Mouse (Mus musculus): ENCODE measurements around the gene Scn8a. TPM values are rescaled to one million over a fixed set of nuclear protein-coding genes. Genes with fewer than 3 reads are reported as not detected.
A peak's percentile ranks its signal among the peaks of the same experiment; 100 is the strongest.
"Not testable (repeated sequence)": the region's sequence is repeated elsewhere in the genome, so short reads cannot be mapped to it uniquely, and the experiment has no call there.

Gene Scn8a
- 1.3 and 2.6 TPM in 2 replicates for polyA plus RNA-seq (2014; fragmentation: Nextera tagmentation; extraction: Ambion mirVana)

- Histone ChIP-seq H3K9me3 (ENCODE audit: low read depth, low read length) (no peaks in the 10 kb centered on the region), H3K9ac (peak within 1 kb of the TSS; percentile 40), H3K27me3 (ENCODE audit: insufficient read depth, low read length) (peaks cover 51% of the 10 kb centered on the region), H3K4me2 (peak within 1 kb of the TSS; percentile 80), H3K27ac (ENCODE audit: low read depth) (no peak within 1 kb of the TSS), H3K4me3 (ENCODE audit: low read depth, low read length) (peak within 1 kb of the TSS; percentile 62), H3K4me1 (ENCODE audit: insufficient read depth) (no peaks in the 10 kb centered on the region), H3K36me3 (ENCODE audit: insufficient read depth) (no peaks in the 10 kb centered on the region)
- DNase-seq (no peak), ATAC-seq (ENCODE audit: insufficient read depth) (no peak)
- 67% methylated on average over 7 of the region's 7 CpGs for WGBS
- TF ChIP-seq CTCF (IDR thresholded peaks at IDR 0.05; ENCODE audit: low read depth) = no peak
Observed at GRCm38 (mm10) chr15:100869558-100869957, at the start of gene Scn8a. Gene Scn8a (plus strand): TSS chr15:100869858.

- no peak for ATAC-seq (ENCODE audit: insufficient read depth)
Observed at GRCm38 (mm10) chr15:100821824-100822223, 47.8 kb upstream of the Scn8a start.

GRCm38 (mm10) chr15:100822370-100822769 is 47.3 kb upstream of the Scn8a start:
- ATAC-seq (ENCODE audit: insufficient read depth); H3K4me1 ChIP-seq (ENCODE audit: insufficient read depth); H3K4me2 ChIP-seq; H3K36me3 ChIP-seq (ENCODE audit: insufficient read depth); DNase-seq; H3K27ac ChIP-seq (ENCODE audit: low read depth); H3K9ac ChIP-seq; H3K9me3 ChIP-seq (ENCODE audit: low read depth, low read length); H3K4me3 ChIP-seq (ENCODE audit: low read depth, low read length): not testable (repeated sequence)
- H3K27me3 ChIP-seq (ENCODE audit: insufficient read depth, low read length) = peaks cover 21% of the 10 kb centered on the region
- WGBS = 58% methylated on average over 4 of the region's 4 CpGs

More at GRCm38 (mm10) chr15:100821824-100822223, 47.8 kb upstream of the Scn8a start:
- DNase-seq = no peak
- no peak overlapping the region for H3K4me3 ChIP-seq (ENCODE audit: low read depth, low read length)
- no peak overlapping the region for H3K9ac ChIP-seq
- TF ChIP-seq CTCF (IDR thresholded peaks at IDR 0.05; ENCODE audit: low read depth) = peak; percentile 24; the same call in 1 of the 2 replicates
- no peaks in the 10 kb centered on the region; the same call in 1 of the 2 replicates for H3K9me3 ChIP-seq (ENCODE audit: low read depth, low read length)
- no peaks in the 10 kb centered on the region for H3K36me3 ChIP-seq (ENCODE audit: insufficient read depth)
- H3K4me2 ChIP-seq = no peak overlapping the region
- H3K4me1 ChIP-seq (ENCODE audit: insufficient read depth) = no peaks in the 10 kb centered on the region
- H3K27me3 ChIP-seq (ENCODE audit: insufficient read depth, low read length) = peaks cover 21% of the 10 kb centered on the region
- no peak overlapping the region for H3K27ac ChIP-seq (ENCODE audit: low read depth)
- WGBS = 48% methylated on average over 8 of the region's 8 CpGs

GRCm38 (mm10) chr15:100825249-100825856 is 44.3 kb upstream of the Scn8a start:
- DNase-seq (no peak), ATAC-seq (ENCODE audit: insufficient read depth) (no peak)
- H3K27me3 ChIP-seq (ENCODE audit: insufficient read depth, low read length) = peaks cover 21% of the 10 kb centered on the region
- peak overlapping the region; percentile 18; the same call in 1 of the 2 replicates for H3K4me2 ChIP-seq
- H3K4me3 ChIP-seq (ENCODE audit: low read depth, low read length) = no peak overlapping the region
- TF ChIP-seq CTCF (IDR thresholded peaks at IDR 0.05; ENCODE audit: low read depth) = no peak
- no peak overlapping the region for H3K27ac ChIP-seq (ENCODE audit: low read depth)
- H3K9me3 ChIP-seq (ENCODE audit: low read depth, low read length) = no peaks in the 10 kb centered on the region
- 17% methylated on average over 26 of the region's 26 CpGs for WGBS
- H3K36me3 ChIP-seq (ENCODE audit: insufficient read depth) = no peaks in the 10 kb centered on the region
- H3K4me1 ChIP-seq (ENCODE audit: insufficient read depth) = no peaks in the 10 kb centered on the region
- no peak overlapping the region for H3K9ac ChIP-seq

- Histone ChIP-seq H3K36me3 (ENCODE audit: insufficient read depth) (no peaks in the 10 kb centered on the region), H3K4me3 (ENCODE audit: low read depth, low read length) (no peak overlapping the region), H3K9me3 (ENCODE audit: low read depth, low read length) (no peaks in the 10 kb centered on the region), H3K27me3 (ENCODE audit: insufficient read depth, low read length) (peaks cover 21% of the 10 kb centered on the region), H3K9ac (no peak overlapping the region), H3K27ac (ENCODE audit: low read depth) (no peak overlapping the region), H3K4me2 (no peak overlapping the region), H3K4me1 (ENCODE audit: insufficient read depth) (no peaks in the 10 kb centered on the region)
- WGBS = 82% methylated on average over 8 of the region's 8 CpGs
- ATAC-seq (ENCODE audit: insufficient read depth) (no peak), DNase-seq (no peak)
- no peak for TF ChIP-seq CTCF (IDR thresholded peaks at IDR 0.05; ENCODE audit: low read depth)
Observed at GRCm38 (mm10) chr15:100826076-100826475, 43.6 kb upstream of the Scn8a start.

GRCm38 (mm10) chr15:100829775-100830174 is 39.9 kb upstream of the Scn8a start:
- ATAC-seq (ENCODE audit: insufficient read depth) = no peak
- no peak overlapping the region for H3K9ac ChIP-seq
- no peaks in the 10 kb centered on the region for H3K4me1 ChIP-seq (ENCODE audit: insufficient read depth)
- 81% methylated on average over 9 of the region's 9 CpGs for WGBS
- H3K27me3 ChIP-seq (ENCODE audit: insufficient read depth, low read length) = peaks cover 15% of the 10 kb centered on the region
- no peak for DNase-seq
- no peak overlapping the region for H3K4me3 ChIP-seq (ENCODE audit: low read depth, low read length)
- H3K4me2 ChIP-seq = no peak overlapping the region
- no peaks in the 10 kb centered on the region for H3K36me3 ChIP-seq (ENCODE audit: insufficient read depth)
- no peak for TF ChIP-seq CTCF (IDR thresholded peaks at IDR 0.05; ENCODE audit: low read depth)
- no peak overlapping the region for H3K27ac ChIP-seq (ENCODE audit: low read depth)
- no peaks in the 10 kb centered on the region for H3K9me3 ChIP-seq (ENCODE audit: low read depth, low read length)

GRCm38 (mm10) chr15:100830682-100831081 is 39.0 kb upstream of the Scn8a start:
- Histone ChIP-seq H3K4me1 (ENCODE audit: insufficient read depth) (no peaks in the 10 kb centered on the region), H3K4me3 (ENCODE audit: low read depth, low read length) (no peak overlapping the region), H3K36me3 (ENCODE audit: insufficient read depth) (no peaks in the 10 kb centered on the region), H3K27ac (ENCODE audit: low read depth) (no peak overlapping the region), H3K4me2 (no peak overlapping the region), H3K27me3 (ENCODE audit: insufficient read depth, low read length) (peaks cover 5% of the 10 kb centered on the region), H3K9ac (no peak overlapping the region), H3K9me3 (ENCODE audit: low read depth, low read length) (no peaks in the 10 kb centered on the region)
- TF ChIP-seq CTCF (IDR thresholded peaks at IDR 0.05; ENCODE audit: low read depth) = peak; percentile 55
- WGBS = 52% methylated on average over 6 of the region's 6 CpGs
- DNase-seq (peak; percentile 44), ATAC-seq (ENCODE audit: insufficient read depth) (no peak)
